Mouse (Mus musculus) left cerebral cortex, adult 8-10 months (tissue): Measurements from ENCODE around the gene Brd4. TPM values are rescaled to one million over a fixed set of nuclear protein-coding genes. Genes with fewer than 3 reads are reported as not detected.

Experiments
- DNase-seq, 2 experiments: peaks; one replicate each; pipeline ENCODE4 v3.0.0; 2022; ENCODE audit warnings: low spot score in 2 of 2
- total RNA-seq, 4 experiments: library from RNA; stranded (reverse); gene quantifications; 2 replicates each; pipeline ENCODE4 v1.2.4; 2022

Gene Brd4
- total RNA-seq, 4 experiments from 2014 or later = 97.6 to 116 (median 102) TPM

GRCm38 (mm10) chr17:32281126-32281525, 3.4 kb downstream of the Brd4 start:
- DNase-seq = no peak

- DNase-seq = no peak
Measured at GRCm38 (mm10) chr17:32280575-32280974, 3.9 kb downstream of the Brd4 start.

- no peak for DNase-seq
Measured at GRCm38 (mm10) chr17:32277201-32277600, 7.3 kb downstream of the Brd4 start.

GRCm38 (mm10) chr17:32275568-32275967, 9.0 kb downstream of the Brd4 start:
- DNase-seq = no peak

- no peak for DNase-seq
Measured at GRCm38 (mm10) chr17:32269151-32269550, 15.4 kb downstream of the Brd4 start.

- no peak for DNase-seq
Measured at GRCm38 (mm10) chr17:32268540-32268960, 16.0 kb downstream of the Brd4 start.

GRCm38 (mm10) chr17:32268096-32268495, 16.4 kb downstream of the Brd4 start:
- no peak for DNase-seq

GRCm38 (mm10) chr17:32267617-32268016, 16.9 kb downstream of the Brd4 start:
- DNase-seq = no peak

- DNase-seq = no peak
Measured at GRCm38 (mm10) chr17:32263672-32264071, 20.9 kb downstream of the Brd4 start.

GRCm38 (mm10) chr17:32262831-32263559, 21.5 kb downstream of the Brd4 start:
- DNase-seq = no peak

- no peak for DNase-seq
Measured at GRCm38 (mm10) chr17:32258869-32259268, 25.7 kb downstream of the Brd4 start.

GRCm38 (mm10) chr17:32257944-32258343, 26.6 kb downstream of the Brd4 start:
- DNase-seq = no peak

GRCm38 (mm10) chr17:32257452-32257851, 27.1 kb downstream of the Brd4 start:
- DNase-seq = no peak

GRCm38 (mm10) chr17:32256896-32257295, 27.6 kb downstream of the Brd4 start:
- no peak for DNase-seq

- DNase-seq = no peak
Measured at GRCm38 (mm10) chr17:32253261-32253660, 31.3 kb downstream of the Brd4 start.

- DNase-seq = no peak
Measured at GRCm38 (mm10) chr17:32251827-32252470, 32.6 kb downstream of the Brd4 start.

- no peak for DNase-seq
Measured at GRCm38 (mm10) chr17:32250066-32250465, 34.5 kb downstream of the Brd4 start.

GRCm38 (mm10) chr17:32248192-32248591, 36.3 kb downstream of the Brd4 start:
- no peak for DNase-seq

GRCm38 (mm10) chr17:32247616-32248015, 36.9 kb downstream of the Brd4 start:
- no peak for DNase-seq

GRCm38 (mm10) chr17:32246117-32246516, 38.4 kb downstream of the Brd4 start:
- no peak for DNase-seq

- no peak for DNase-seq
Measured at GRCm38 (mm10) chr17:32240881-32241531, 43.5 kb downstream of the Brd4 start.

- DNase-seq = no peak
Measured at GRCm38 (mm10) chr17:32238589-32238988, 45.9 kb downstream of the Brd4 start.
